Mouse (Mus musculus) C2C12 (cell line): ENCODE results near the gene Lrrc63.

Source experiments
- CEBPB ChIP-seq: IDR thresholded peaks from one replicate; pipeline ENCODE4 v1.6.1; 2011; ENCODE audit warnings: low read depth, mild to moderate bottlenecking, control low read depth, moderate library complexity
- CTCF ChIP-seq: IDR thresholded peaks from one replicate; pipeline ENCODE4 v1.5.1; 2011; ENCODE audit not compliant: control insufficient read depth, insufficient read depth, insufficient read length
- MAX ChIP-seq: IDR thresholded peaks from one replicate; pipeline ENCODE4 v1.6.1; 2011; ENCODE audit warnings: mild to moderate bottlenecking, control low read depth
- MYOG ChIP-seq: IDR thresholded peaks from one replicate; pipeline ENCODE4 v1.6.1; 2011; ENCODE audit not compliant: control insufficient read depth, insufficient read length; ENCODE audit errors: extremely low read depth
- USF1 ChIP-seq: IDR thresholded peaks from one replicate; pipeline ENCODE4 v1.6.1; 2011; ENCODE audit warnings: low read depth, mild to moderate bottlenecking, control low read depth, moderate library complexity

DNA sequence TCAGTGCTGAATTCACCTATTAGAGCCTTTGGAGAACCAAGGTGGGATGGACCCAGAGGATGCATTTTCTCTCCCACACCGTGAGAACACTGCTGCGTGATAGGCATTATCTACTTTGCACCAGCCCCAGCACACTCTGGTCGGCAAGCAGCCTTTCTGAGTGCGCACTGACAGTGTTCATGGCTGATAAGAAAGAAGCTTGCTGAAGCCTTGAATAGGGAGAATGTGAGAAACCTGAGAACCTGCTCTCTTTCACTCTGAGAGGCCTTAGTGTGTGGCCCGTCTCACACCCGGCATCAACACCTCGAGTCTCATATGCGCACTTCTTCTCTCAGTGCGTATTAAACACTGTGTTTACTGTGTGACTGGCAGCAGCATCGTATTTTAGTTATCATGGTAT lies 7.8 kb upstream of the Lrrc63 start:
- TF ChIP-seq CTCF = no peak
- no peak for TF ChIP-seq CEBPB
- TF ChIP-seq MYOG = no peak
- TF ChIP-seq MAX = no peak
- no peak for TF ChIP-seq USF1
